Comparison of ENCODE assay signal across 8 mouse cellular contexts in the genomic region with DNA sequence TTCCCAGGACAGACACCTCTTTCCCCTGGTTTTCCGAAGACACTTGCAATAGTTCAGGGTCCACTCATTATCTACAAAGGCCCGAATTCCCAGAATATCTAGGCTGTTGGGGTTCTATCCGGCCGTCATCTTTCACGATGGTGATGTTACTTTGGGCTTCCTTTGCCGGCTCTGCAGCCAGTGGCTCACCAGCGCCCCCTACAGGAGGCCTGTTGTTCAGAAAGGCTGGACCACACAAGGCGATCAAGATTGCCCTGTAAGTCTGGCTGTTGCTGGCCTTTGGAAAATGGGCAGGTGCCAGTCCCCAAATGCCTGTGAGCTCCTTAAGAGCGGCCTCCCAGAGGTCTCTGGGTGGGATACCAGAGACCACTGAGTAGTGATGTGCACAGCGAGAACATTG. TPM values are rescaled to one million over a fixed set of nuclear protein-coding genes. Genes with fewer than 3 reads are reported as not detected.
DNase-seq lines count a peak whose midpoint lies in the region; ATAC-seq and TF ChIP-seq lines count a peak whose summit lies in the region.

No protein-coding gene starts in this region.

- H3K4me3 ChIP-seq in embryonic facial prominence, embryonic 11.5 days (ENCODE audit: low read depth, low read length), result no peak overlapping the region
- H3K4me3 ChIP-seq in liver, adult 2 months (ENCODE audit: insufficient read depth, low read depth, low read length), result no peak overlapping the region
- peak overlapping the region; percentile 12; the same call in 1 of the 2 replicates for H3K4me3 ChIP-seq in stomach, postnatal 0 days (ENCODE audit: low read depth, low read length)

- no peak for TF ChIP-seq POLR2A in liver, adult 2 months (IDR thresholded peaks at IDR 0.05; ENCODE audit: extremely low read depth, insufficient read depth, low read length)

- no peak overlapping the region for H3K9ac ChIP-seq in embryonic facial prominence, embryonic 11.5 days (replicated peaks; ENCODE audit: low read length)
- no peak overlapping the region for H3K9ac ChIP-seq in liver, adult 2 months (ENCODE audit: low read depth, low read length)
- H3K9ac ChIP-seq in stomach, postnatal 0 days (ENCODE audit: low read length), result no peak overlapping the region

- ATAC-seq in embryonic facial prominence, embryonic 11.5 days (replicated peaks; ENCODE audit: insufficient number of reproducible peaks, low FRiP score, low TSS enrichment, low read depth), result peak; percentile 22; the same call in 1 of the 2 replicates
- ATAC-seq in stomach, postnatal 0 days (ENCODE audit: low FRiP score, low TSS enrichment), result peak; percentile 59; the same call in 1 of the 2 replicates

- no peaks in the 10 kb centered on the region for H3K9me3 ChIP-seq in embryonic facial prominence, embryonic 11.5 days (replicated peaks; ENCODE audit: control insufficient read depth, low read length)
- H3K9me3 ChIP-seq in stomach, postnatal 0 days (ENCODE audit: control insufficient read depth, low read length), result no peaks in the 10 kb centered on the region

- H3K79me2 ChIP-seq in liver, adult 2 months (ENCODE audit: control insufficient read depth, insufficient read depth, low read length), result no peaks in the 10 kb centered on the region

- no peak overlapping the region for H3K27ac ChIP-seq in embryonic facial prominence, embryonic 11.5 days (replicated peaks; ENCODE audit: low read depth, low read length)
- no peak overlapping the region for H3K27ac ChIP-seq in liver, adult 2 months (replicated peaks; ENCODE audit: insufficient read depth, low read depth, low read length)
- no peak overlapping the region for H3K27ac ChIP-seq in stomach, postnatal 0 days (replicated peaks)

- TF ChIP-seq CTCF in liver, adult 2 months (IDR thresholded peaks at IDR 0.05; ENCODE audit: low read depth, low read length), result peak; percentile 89
- peak; percentile 87 for TF ChIP-seq CTCF in stomach, postnatal 0 days (IDR thresholded peaks at IDR 0.05; ENCODE audit: low read depth)

- no peaks in the 10 kb centered on the region for H3K4me1 ChIP-seq in embryonic facial prominence, embryonic 11.5 days (ENCODE audit: control insufficient read depth, insufficient read depth, low read length)
- no peaks in the 10 kb centered on the region for H3K4me1 ChIP-seq in liver, adult 2 months (ENCODE audit: control insufficient read depth, insufficient read depth, low read length)
- no peaks in the 10 kb centered on the region for H3K4me1 ChIP-seq in stomach, postnatal 0 days (replicated peaks; ENCODE audit: control insufficient read depth, insufficient read depth)

- H3K36me3 ChIP-seq in embryonic facial prominence, embryonic 11.5 days (replicated peaks; ENCODE audit: control insufficient read depth, insufficient read depth, low read depth, low read length), result no peaks in the 10 kb centered on the region
- no peaks in the 10 kb centered on the region for H3K36me3 ChIP-seq in liver, adult 2 months (ENCODE audit: control insufficient read depth, insufficient read depth, low read length)
- H3K36me3 ChIP-seq in stomach, postnatal 0 days (ENCODE audit: control insufficient read depth, insufficient read depth, low read length), result no peaks in the 10 kb centered on the region

- DNase-seq in 3T3-L1 (ENCODE audit: low read depth, low spot score), result peak; percentile 71
- peak; percentile 82 for DNase-seq in adrenal gland, postnatal 25 days
- DNase-seq in embryonic facial prominence, embryonic 11.5 days (ENCODE audit: low spot score), result peak; percentile 80
- DNase-seq in heart, adult 8-10 months (ENCODE audit: low spot score), result peak; percentile 48
- DNase-seq in kidney, adult 8-10 months, result peak; percentile 15 to 68
- no peak for DNase-seq in liver, adult 2 months (ENCODE audit: extremely low read depth, low read depth, low spot score)
- DNase-seq in natural killer cell, adult 2 months (ENCODE audit: low spot score in 2 of 2), result peak; percentile 42 to 60
- DNase-seq in stomach, postnatal 0 days (ENCODE audit: low spot score), result peak; percentile 75

- WGBS in embryonic facial prominence, embryonic 11.5 days, result 10% methylated on average over 10 of the region's 10 CpGs
- WGBS in liver, adult 2 months, result 14% methylated on average over 10 of the region's 10 CpGs
- WGBS in stomach, postnatal 0 days, result 12% methylated on average over 10 of the region's 10 CpGs

- no peaks in the 10 kb centered on the region for H3K27me3 ChIP-seq in embryonic facial prominence, embryonic 11.5 days (ENCODE audit: control insufficient read depth, insufficient read depth, low read length)
- no peaks in the 10 kb centered on the region for H3K27me3 ChIP-seq in liver, adult 2 months (ENCODE audit: control insufficient read depth, insufficient read depth, low read length)
- H3K27me3 ChIP-seq in stomach, postnatal 0 days (ENCODE audit: control insufficient read depth, insufficient read depth, low read length), result no peaks in the 10 kb centered on the region

- TF ChIP-seq EP300 in stomach, postnatal 0 days (optimal IDR thresholded peaks at IDR 0.05), result no peak

- H3K4me2 ChIP-seq in embryonic facial prominence, embryonic 11.5 days (ENCODE audit: low read depth, low read length), result peak overlapping the region; percentile 24
- H3K4me2 ChIP-seq in stomach, postnatal 0 days (replicated peaks; ENCODE audit: low read depth), result peak overlapping the region; percentile 49

RNA-seq across cellular contexts. Expression of a gene that starts 41.3 kb away (rescaled TPM):
- 2.7 and 4.1 TPM in 2 replicates for total RNA-seq in adrenal gland, postnatal 25 days (2021)
- 2.2 and 2.9 TPM in 2 replicates for polyA plus RNA-seq in embryonic facial prominence, embryonic 11.5 days (2014; fragmentation: Nextera tagmentation; extraction: Ambion mirVana)
- 1 to 10 TPM in 2 of 4 experiments, under 1 TPM in 2; 0.82 to 1.2 (median 1.0) TPM for total RNA-seq in heart, adult 8-10 months (2022)
- total RNA-seq in liver, adult 2 months (2014; rRNA removed), result not detected in 2 replicates
- polyA plus RNA-seq in liver, adult 2 months (2012; rRNA removed), result 0.04 and 0.07 TPM in 2 replicates
- polyA plus RNA-seq in stomach, postnatal 0 days (2015; fragmentation: Nextera tagmentation; extraction: Ambion mirVana), result 0.48 and 0.58 TPM in 2 replicates

RNA-seq across cellular contexts. Expression of a gene that starts 42.4 kb away (rescaled TPM):
- total RNA-seq in adrenal gland, postnatal 25 days (2021), result 4.4 and 8.4 TPM in 2 replicates
- polyA plus RNA-seq in embryonic facial prominence, embryonic 11.5 days (2014; fragmentation: Nextera tagmentation; extraction: Ambion mirVana), result 5.4 and 5.9 TPM in 2 replicates
- 1 to 10 TPM; 2.1 to 4.5 (median 3.1) TPM for total RNA-seq in heart, adult 8-10 months (2022)
- total RNA-seq in liver, adult 2 months (2014; rRNA removed), result 0.37 and 1.1 TPM in 2 replicates
- 0.59 and 0.76 TPM in 2 replicates for polyA plus RNA-seq in liver, adult 2 months (2012; rRNA removed)
- polyA plus RNA-seq in stomach, postnatal 0 days (2015; fragmentation: Nextera tagmentation; extraction: Ambion mirVana), result 1.2 and 1.3 TPM in 2 replicates
